Mouse (Mus musculus): Measurements from ENCODE around the gene Sspn. TPM values are rescaled to one million over a fixed set of nuclear protein-coding genes. Genes with fewer than 3 reads are reported as not detected.

Gene Sspn
- polyA plus RNA-seq, 1 experiment from 2014 or later, result 1.9 TPM

GRCm38 (mm10) chr6:145943414-145943813, 12.0 kb downstream of the Sspn start:
- WGBS, result 99% methylated on average over 3 of the region's 3 CpGs
- H3K4me1 ChIP-seq (ENCODE audit: control insufficient read depth, insufficient read depth, low read length), result no peaks in the 10 kb centered on the region; the same call in 1 of the 2 replicates
- H3K27me3 ChIP-seq (replicated peaks; ENCODE audit: control insufficient read depth, insufficient read depth, low read length), result no peaks in the 10 kb centered on the region
- no peak overlapping the region for H3K9ac ChIP-seq (ENCODE audit: low read length)
- ATAC-seq (no peak), DNase-seq (ENCODE audit: low spot score) (no peak)
- no peaks in the 10 kb centered on the region for H3K36me3 ChIP-seq (ENCODE audit: control insufficient read depth, insufficient read depth, low read length)
- no peak overlapping the region for H3K27ac ChIP-seq (ENCODE audit: low read depth, low read length)
- H3K4me2 ChIP-seq (ENCODE audit: low read length), result no peak overlapping the region
- H3K9me3 ChIP-seq (replicated peaks; ENCODE audit: control insufficient read depth, low read length), result no peaks in the 10 kb centered on the region
- H3K4me3 ChIP-seq (ENCODE audit: low read depth, low read length), result no peak overlapping the region

GRCm38 (mm10) chr6:145945700-145946344, 14.4 kb downstream of the Sspn start:
- 82% methylated on average over 11 of the region's 11 CpGs for WGBS

DNA sequence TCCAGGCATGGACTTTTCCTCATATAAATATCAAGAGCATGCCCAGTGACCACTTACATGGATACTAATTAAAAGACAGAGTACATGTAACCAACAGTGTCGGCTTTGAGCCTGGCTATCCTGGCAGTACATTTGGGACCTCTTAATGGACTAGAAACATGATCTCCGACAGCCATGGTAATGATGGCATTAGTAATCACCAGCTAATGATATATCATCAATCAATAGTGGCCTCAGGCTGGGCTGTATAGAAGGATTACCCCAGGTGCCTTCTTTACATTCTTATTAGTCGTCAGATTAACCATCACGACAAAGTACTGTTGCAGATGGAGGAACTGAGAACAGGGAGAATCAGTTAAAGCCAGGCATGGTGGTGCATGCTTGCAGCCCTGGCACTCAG, 17.6 kb downstream of the Sspn start:
- H3K4me3 ChIP-seq (ENCODE audit: low read depth, low read length), result no peak overlapping the region
- H3K4me1 ChIP-seq (ENCODE audit: control insufficient read depth, insufficient read depth, low read length), result peaks cover 2% of the 10 kb centered on the region; the same call in 1 of the 2 replicates
- H3K4me2 ChIP-seq (ENCODE audit: low read length), result no peak overlapping the region
- 29% methylated on average over 4 of the region's 4 CpGs for WGBS
- H3K27ac ChIP-seq (ENCODE audit: low read depth, low read length), result no peak overlapping the region
- ATAC-seq (no peak), DNase-seq (ENCODE audit: low spot score) (no peak)
- no peak overlapping the region for H3K9ac ChIP-seq (ENCODE audit: low read length)
- no peaks in the 10 kb centered on the region for H3K9me3 ChIP-seq (replicated peaks; ENCODE audit: control insufficient read depth, low read length)
- H3K27me3 ChIP-seq (replicated peaks; ENCODE audit: control insufficient read depth, insufficient read depth, low read length), result no peaks in the 10 kb centered on the region
- H3K36me3 ChIP-seq (ENCODE audit: control insufficient read depth, insufficient read depth, low read length), result no peaks in the 10 kb centered on the region

More at GRCm38 (mm10) chr6:145945700-145946344, 14.4 kb downstream of the Sspn start:
- Histone ChIP-seq H3K4me3 (ENCODE audit: low read depth, low read length) (no peak overlapping the region), H3K9ac (ENCODE audit: low read length) (no peak overlapping the region), H3K36me3 (ENCODE audit: control insufficient read depth, insufficient read depth, low read length) (no peaks in the 10 kb centered on the region), H3K27ac (ENCODE audit: low read depth, low read length) (no peak overlapping the region), H3K9me3 (replicated peaks; ENCODE audit: control insufficient read depth, low read length) (no peaks in the 10 kb centered on the region), H3K4me2 (ENCODE audit: low read length) (no peak overlapping the region), H3K27me3 (replicated peaks; ENCODE audit: control insufficient read depth, insufficient read depth, low read length) (no peaks in the 10 kb centered on the region), H3K4me1 (ENCODE audit: control insufficient read depth, insufficient read depth, low read length) (peaks cover 2% of the 10 kb centered on the region; the same call in 1 of the 2 replicates)
- no peak; the same call in 1 of the 2 replicates for ATAC-seq
- DNase-seq (ENCODE audit: low spot score), result no peak

DNA sequence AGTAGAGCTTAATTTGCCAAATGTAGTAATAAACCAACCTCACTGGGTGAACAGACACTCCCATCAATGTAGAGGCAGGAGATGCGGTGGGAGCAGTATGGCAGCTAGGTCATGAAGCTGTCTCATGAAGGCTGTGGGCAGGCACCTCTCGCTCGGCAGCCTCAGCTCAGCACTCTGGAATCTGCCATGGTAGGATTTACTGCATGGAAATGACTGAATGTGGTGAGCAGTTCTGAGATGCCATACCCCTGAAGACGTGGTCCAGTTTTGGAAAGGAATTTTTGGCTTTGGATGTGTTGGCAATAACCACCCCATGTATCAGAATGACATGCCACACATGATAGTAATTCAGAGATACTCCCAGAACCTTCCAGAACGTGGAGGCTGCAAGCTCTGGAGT, 19.2 kb downstream of the Sspn start:
- WGBS, result 83% methylated on average over 5 of the region's 5 CpGs
- no peak overlapping the region for H3K4me3 ChIP-seq (ENCODE audit: low read depth, low read length)
- no peak overlapping the region for H3K4me2 ChIP-seq (ENCODE audit: low read length)
- no peak overlapping the region for H3K9ac ChIP-seq (ENCODE audit: low read length)
- DNase-seq (ENCODE audit: low spot score), result no peak
- H3K36me3 ChIP-seq (ENCODE audit: control insufficient read depth, insufficient read depth, low read length), result no peaks in the 10 kb centered on the region
- peaks cover 2% of the 10 kb centered on the region; the same call in 1 of the 2 replicates for H3K4me1 ChIP-seq (ENCODE audit: control insufficient read depth, insufficient read depth, low read length)
- no peak for ATAC-seq
- no peaks in the 10 kb centered on the region for H3K27me3 ChIP-seq (replicated peaks; ENCODE audit: control insufficient read depth, insufficient read depth, low read length)
- H3K27ac ChIP-seq (ENCODE audit: low read depth, low read length), result no peak overlapping the region
- no peaks in the 10 kb centered on the region for H3K9me3 ChIP-seq (replicated peaks; ENCODE audit: control insufficient read depth, low read length)

DNA sequence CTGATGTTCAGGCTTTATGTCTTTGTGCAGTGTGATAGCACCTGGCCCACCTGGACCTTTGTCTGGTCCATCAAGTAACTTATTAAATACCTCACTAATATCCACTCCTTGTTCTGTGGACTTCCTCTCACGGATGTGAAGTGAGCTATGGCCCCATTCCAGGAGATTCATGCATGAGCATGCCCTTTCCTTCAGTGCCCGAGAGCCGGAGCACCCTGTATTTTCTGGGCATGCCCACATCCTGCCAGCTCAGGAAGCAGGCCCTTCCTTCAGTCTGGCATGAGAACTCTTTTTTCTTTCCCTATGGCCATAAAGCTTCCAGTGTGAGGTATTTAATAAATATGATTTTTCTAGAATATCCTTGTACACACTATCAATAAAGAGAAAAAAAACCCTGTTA, 21.2 kb downstream of the Sspn start:
- no peak overlapping the region for H3K4me2 ChIP-seq (ENCODE audit: low read length)

DNA sequence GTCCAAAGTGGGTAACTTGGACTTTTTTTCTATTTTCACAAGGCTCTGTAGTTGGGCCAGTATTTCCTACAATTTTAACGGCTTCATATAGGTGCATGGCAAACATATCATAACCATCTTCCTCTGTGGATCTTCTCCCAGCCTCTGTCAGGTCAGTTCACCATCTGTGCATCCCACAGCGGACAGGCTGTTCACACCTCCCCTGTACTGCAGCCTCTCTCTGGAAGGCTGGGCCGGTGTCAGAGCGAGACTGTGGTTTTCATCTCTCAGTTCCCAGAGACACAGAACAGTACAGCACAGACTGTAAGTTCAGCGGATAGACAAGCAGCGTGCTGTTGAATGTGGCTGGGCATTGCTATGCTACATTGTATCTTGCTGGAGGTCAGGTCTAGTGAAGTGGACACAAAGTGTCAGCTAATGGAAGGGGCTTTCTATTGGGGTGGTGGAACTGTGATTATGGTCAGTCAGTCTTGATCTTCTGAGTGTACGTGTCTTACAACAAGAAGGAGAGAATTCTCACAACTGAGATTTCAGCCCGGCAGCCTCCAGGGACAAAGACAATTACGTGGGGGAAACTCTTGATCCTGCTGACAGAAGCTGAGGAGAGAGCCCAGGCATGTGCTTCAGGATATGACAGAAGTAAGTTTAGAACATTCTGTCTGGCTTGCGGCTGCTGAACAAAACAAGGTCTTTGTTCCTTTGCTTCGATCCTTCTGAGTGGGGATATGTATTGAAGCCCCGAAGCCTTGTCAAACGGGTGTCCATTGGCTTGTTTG, 21.9 kb downstream of the Sspn start:
- ATAC-seq (no peak), DNase-seq (ENCODE audit: low spot score) (no peak)
- Histone ChIP-seq H3K27me3 (replicated peaks; ENCODE audit: control insufficient read depth, insufficient read depth, low read length) (no peaks in the 10 kb centered on the region), H3K36me3 (ENCODE audit: control insufficient read depth, insufficient read depth, low read length) (no peaks in the 10 kb centered on the region), H3K4me3 (ENCODE audit: low read depth, low read length) (no peak overlapping the region), H3K27ac (ENCODE audit: low read depth, low read length) (no peak overlapping the region), H3K4me1 (ENCODE audit: control insufficient read depth, insufficient read depth, low read length) (peaks cover 2% of the 10 kb centered on the region; the same call in 1 of the 2 replicates), H3K9ac (ENCODE audit: low read length) (no peak overlapping the region), H3K4me2 (ENCODE audit: low read length) (no peak overlapping the region), H3K9me3 (replicated peaks; ENCODE audit: control insufficient read depth, low read length) (no peaks in the 10 kb centered on the region)
- WGBS, result 56% methylated on average over 13 of the region's 13 CpGs

More for the DNA sequence above, 21.2 kb downstream of the Sspn start:
- Histone ChIP-seq H3K4me3 (ENCODE audit: low read depth, low read length) (no peak overlapping the region), H3K27ac (ENCODE audit: low read depth, low read length) (no peak overlapping the region), H3K27me3 (replicated peaks; ENCODE audit: control insufficient read depth, insufficient read depth, low read length) (no peaks in the 10 kb centered on the region), H3K4me1 (ENCODE audit: control insufficient read depth, insufficient read depth, low read length) (peaks cover 2% of the 10 kb centered on the region; the same call in 1 of the 2 replicates), H3K36me3 (ENCODE audit: control insufficient read depth, insufficient read depth, low read length) (no peaks in the 10 kb centered on the region), H3K9me3 (replicated peaks; ENCODE audit: control insufficient read depth, low read length) (no peaks in the 10 kb centered on the region), H3K9ac (ENCODE audit: low read length) (no peak overlapping the region)
- ATAC-seq (no peak), DNase-seq (ENCODE audit: low spot score) (no peak)
- WGBS, result 75% methylated on average over 3 of the region's 3 CpGs

DNA sequence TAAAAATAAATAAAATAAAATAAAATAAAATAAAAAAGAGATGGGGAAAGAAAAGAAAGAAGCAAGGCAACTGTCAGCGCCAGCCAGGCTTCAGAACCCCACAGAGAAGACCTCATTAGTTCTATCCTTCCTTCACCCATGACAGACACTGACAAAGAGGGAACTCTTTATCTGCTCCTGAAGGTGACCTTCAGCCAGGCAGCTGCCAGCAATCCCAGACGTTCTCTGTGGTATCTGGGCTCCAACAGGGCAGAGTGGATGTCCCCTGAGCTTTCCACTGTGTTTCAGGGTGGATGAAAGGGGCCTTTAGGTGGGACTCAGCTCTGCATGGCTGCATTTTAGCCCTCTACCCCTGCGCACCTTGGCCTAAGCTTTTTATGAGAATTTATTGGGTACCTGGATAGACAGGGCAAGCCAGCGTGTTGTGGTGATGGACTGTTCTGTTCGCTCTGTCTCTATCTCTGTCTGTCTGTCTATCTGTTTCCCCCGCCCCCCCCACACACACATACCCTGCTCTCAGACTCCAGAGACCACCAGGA, 26.1 kb downstream of the Sspn start:
- Histone ChIP-seq H3K4me3 (ENCODE audit: low read depth, low read length) (no peak overlapping the region), H3K4me1 (ENCODE audit: control insufficient read depth, insufficient read depth, low read length) (peaks cover 2% of the 10 kb centered on the region; the same call in 1 of the 2 replicates), H3K9me3 (replicated peaks; ENCODE audit: control insufficient read depth, low read length) (no peaks in the 10 kb centered on the region), H3K36me3 (ENCODE audit: control insufficient read depth, insufficient read depth, low read length) (no peaks in the 10 kb centered on the region), H3K27ac (ENCODE audit: low read depth, low read length) (no peak overlapping the region), H3K4me2 (ENCODE audit: low read length) (no peak overlapping the region), H3K9ac (ENCODE audit: low read length) (no peak overlapping the region), H3K27me3 (replicated peaks; ENCODE audit: control insufficient read depth, insufficient read depth, low read length) (no peaks in the 10 kb centered on the region)
- ATAC-seq (no peak), DNase-seq (ENCODE audit: low spot score) (no peak)
- WGBS, result 68% methylated on average over 6 of the region's 6 CpGs

GRCm38 (mm10) chr6:145958070-145958469, 26.6 kb downstream of the Sspn start:
- no peaks in the 10 kb centered on the region for H3K27me3 ChIP-seq (replicated peaks; ENCODE audit: control insufficient read depth, insufficient read depth, low read length)
- H3K36me3 ChIP-seq (ENCODE audit: control insufficient read depth, insufficient read depth, low read length), result no peaks in the 10 kb centered on the region
- H3K4me1 ChIP-seq (ENCODE audit: control insufficient read depth, insufficient read depth, low read length), result peaks cover 2% of the 10 kb centered on the region; the same call in 1 of the 2 replicates
- H3K4me3 ChIP-seq (ENCODE audit: low read depth, low read length), result no peak overlapping the region
- H3K27ac ChIP-seq (ENCODE audit: low read depth, low read length), result no peak overlapping the region
- no peak overlapping the region for H3K4me2 ChIP-seq (ENCODE audit: low read length)
- H3K9me3 ChIP-seq (replicated peaks; ENCODE audit: control insufficient read depth, low read length), result no peaks in the 10 kb centered on the region
- 41% methylated on average over 5 of the region's 5 CpGs for WGBS
- ATAC-seq (no peak), DNase-seq (ENCODE audit: low spot score) (no peak)
- no peak overlapping the region for H3K9ac ChIP-seq (ENCODE audit: low read length)

DNA sequence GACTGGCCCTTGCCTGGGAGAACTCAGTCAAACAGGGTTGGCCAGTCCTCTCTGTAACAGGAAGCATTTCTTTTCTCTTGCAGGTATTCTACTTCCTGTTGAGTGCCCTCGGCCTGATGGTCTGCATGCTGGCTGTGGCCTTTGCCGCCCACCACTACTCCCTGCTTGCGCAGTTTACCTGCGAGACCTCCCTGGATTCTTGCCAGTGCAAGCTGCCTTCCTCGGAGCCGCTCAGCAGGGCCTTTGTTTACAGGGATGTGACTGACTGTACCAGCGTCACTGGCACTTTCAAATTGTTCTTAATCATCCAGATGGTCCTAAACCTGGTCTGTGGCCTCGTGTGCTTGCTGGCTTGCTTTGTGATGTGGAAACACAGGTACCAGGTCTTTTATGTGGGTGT, 29.6 kb downstream of the Sspn start:
- Histone ChIP-seq H3K9ac (ENCODE audit: low read length) (no peak overlapping the region), H3K4me3 (ENCODE audit: low read depth, low read length) (no peak overlapping the region), H3K9me3 (replicated peaks; ENCODE audit: control insufficient read depth, low read length) (no peaks in the 10 kb centered on the region), H3K27ac (ENCODE audit: low read depth, low read length) (no peak overlapping the region), H3K36me3 (ENCODE audit: control insufficient read depth, insufficient read depth, low read length) (no peaks in the 10 kb centered on the region), H3K4me1 (ENCODE audit: control insufficient read depth, insufficient read depth, low read length) (peaks cover 2% of the 10 kb centered on the region; the same call in 1 of the 2 replicates), H3K27me3 (replicated peaks; ENCODE audit: control insufficient read depth, insufficient read depth, low read length) (no peaks in the 10 kb centered on the region), H3K4me2 (ENCODE audit: low read length) (no peak overlapping the region)
- 49% methylated on average over 8 of the region's 8 CpGs for WGBS
- ATAC-seq (no peak), DNase-seq (ENCODE audit: low spot score) (no peak)
